Mouse (Mus musculus): ENCODE measurements around the gene Gal3st2. TPM values are rescaled to one million over a fixed set of nuclear protein-coding genes. Genes with fewer than 3 reads are reported as not detected.
A peak's percentile ranks its signal among the peaks of the same experiment; 100 is the strongest.
"Not testable (repeated sequence)": the region's sequence is repeated elsewhere in the genome, so short reads cannot be mapped to it uniquely, and the experiment has no call there.

Gal3st2 gene
- polyA plus RNA-seq (2012; rRNA removed): 0.16 and 0.32 TPM in 2 replicates

GRCm38 (mm10) chr1:93861048-93861447 is at the start of gene Gal3st2:
Gene Gal3st2, plus strand, starts transcription at chr1:93861306.
- not testable (repeated sequence) for DNase-seq (ENCODE audit: low spot score)

GRCm38 (mm10) chr1:93811495-93812039 is 49.5 kb upstream of the Gal3st2 start:
- no peak for DNase-seq (ENCODE audit: low spot score)

DNA sequence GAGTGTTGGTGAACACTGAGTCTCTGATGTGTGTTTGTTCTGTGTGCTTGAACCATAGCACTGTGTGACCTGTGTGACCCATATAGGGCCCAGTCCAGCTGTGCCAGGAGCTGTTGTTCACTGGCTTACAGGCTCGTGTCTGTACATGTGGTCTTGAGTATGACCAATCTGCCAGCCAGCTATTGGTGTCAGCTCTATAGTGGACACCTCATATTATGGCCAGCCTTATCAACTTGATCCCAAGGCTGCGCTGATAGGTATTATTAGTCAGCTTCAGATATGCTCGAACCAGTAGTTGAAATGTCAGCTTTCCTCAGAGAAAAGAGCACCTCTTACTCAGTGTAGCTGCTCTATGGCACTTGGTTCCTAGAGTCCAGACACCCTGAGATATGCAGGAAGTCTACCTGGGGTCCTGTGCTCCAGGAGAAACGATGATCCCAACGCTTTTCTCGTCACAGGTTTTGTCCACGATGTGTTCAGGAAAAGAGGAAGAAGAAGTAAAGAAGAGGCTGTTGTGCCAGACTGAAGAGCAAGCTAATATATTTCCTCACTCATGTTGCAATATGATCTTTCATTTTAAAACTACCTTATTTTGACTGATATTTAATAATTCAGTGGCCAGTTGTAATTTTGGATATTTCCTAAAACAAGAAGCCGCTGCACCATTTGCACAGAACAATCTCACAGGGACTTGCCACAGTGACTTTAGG is 43.1 kb upstream of the Gal3st2 start:
- no peak for DNase-seq (ENCODE audit: low spot score)

GRCm38 (mm10) chr1:93818722-93819121 is 42.4 kb upstream of the Gal3st2 start:
- DNase-seq (ENCODE audit: low spot score): no peak

- DNase-seq (ENCODE audit: low spot score): no peak
Measured at GRCm38 (mm10) chr1:93823796-93824495, 37.2 kb upstream of the Gal3st2 start.

- no peak for DNase-seq (ENCODE audit: low spot score)
Measured at GRCm38 (mm10) chr1:93824609-93825008, 36.5 kb upstream of the Gal3st2 start, which contains the start of gene D2hgdh. Gene D2hgdh, plus strand, starts transcription at chr1:93824909.

- DNase-seq (ENCODE audit: low spot score): peak; percentile 91
Measured at GRCm38 (mm10) chr1:93825105-93825674, 35.9 kb upstream of the Gal3st2 start.

GRCm38 (mm10) chr1:93825771-93826539 is 35.2 kb upstream of the Gal3st2 start:
- DNase-seq (ENCODE audit: low spot score): no peak

- no peak for DNase-seq (ENCODE audit: low spot score)
Measured at GRCm38 (mm10) chr1:93826540-93826835, 34.6 kb upstream of the Gal3st2 start.

- not testable (repeated sequence) for DNase-seq (ENCODE audit: low spot score)
Measured at GRCm38 (mm10) chr1:93832754-93833360, 28.2 kb upstream of the Gal3st2 start.

GRCm38 (mm10) chr1:93834671-93835150 is 26.4 kb upstream of the Gal3st2 start:
- no peak for DNase-seq (ENCODE audit: low spot score)

- no peak for DNase-seq (ENCODE audit: low spot score)
Measured at GRCm38 (mm10) chr1:93835211-93835610, 25.9 kb upstream of the Gal3st2 start.

DNA sequence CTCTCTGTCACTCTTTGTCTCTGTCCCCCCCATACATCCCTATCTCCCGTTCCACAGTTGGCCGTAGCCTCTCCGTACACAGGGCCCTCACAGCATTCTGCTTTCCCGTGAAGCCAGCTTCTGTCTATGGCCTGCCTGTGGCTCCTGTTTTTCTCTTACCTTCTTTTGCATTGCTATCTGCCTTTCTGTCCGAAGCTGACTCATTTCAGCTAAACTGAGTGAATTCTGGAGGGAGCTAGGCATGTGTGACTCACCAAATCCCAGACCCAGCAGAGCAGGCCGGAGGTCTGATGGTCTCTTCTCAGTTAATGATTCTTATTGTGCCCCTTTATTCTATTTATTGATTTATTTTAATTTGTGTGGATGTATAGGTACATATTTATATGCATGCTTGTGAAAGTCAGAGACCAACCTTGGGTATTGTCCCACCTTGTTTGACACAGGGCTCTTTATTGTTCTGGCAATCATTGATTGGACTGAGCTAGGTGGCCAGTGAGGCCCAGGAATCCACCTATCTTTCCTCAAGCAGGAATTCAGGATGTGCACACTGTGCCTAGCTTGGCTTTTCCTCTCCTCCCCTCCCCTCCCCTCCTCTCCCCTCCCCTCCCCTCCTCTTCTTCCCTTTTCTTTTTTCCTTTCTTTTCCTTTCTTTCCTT is 25.1 kb upstream of the Gal3st2 start:
- no peak for DNase-seq (ENCODE audit: low spot score)

GRCm38 (mm10) chr1:93836532-93836913 is 24.6 kb upstream of the Gal3st2 start:
- DNase-seq (ENCODE audit: low spot score): no peak

DNA sequence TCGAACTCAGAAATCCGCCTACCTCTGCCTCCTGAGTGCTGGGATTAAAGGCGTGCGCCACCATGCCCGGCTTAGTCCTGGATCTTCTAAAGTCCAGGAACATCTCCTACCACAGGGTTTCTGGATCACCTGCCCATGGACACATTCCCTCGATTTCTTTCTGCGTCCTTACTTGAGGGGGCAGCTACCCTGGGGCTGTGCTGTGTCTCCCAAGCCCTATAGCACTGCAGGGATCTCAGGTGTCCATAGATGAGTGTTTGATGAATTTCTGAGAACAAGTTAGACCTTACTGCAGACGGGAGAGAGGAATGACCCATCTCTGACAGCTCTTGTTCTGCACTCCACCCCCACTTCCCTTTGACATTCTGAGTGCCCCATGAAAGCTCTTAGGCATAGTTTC is 23.8 kb upstream of the Gal3st2 start:
- DNase-seq (ENCODE audit: low spot score): no peak

- DNase-seq (ENCODE audit: low spot score): not testable (repeated sequence)
Measured at GRCm38 (mm10) chr1:93838569-93838968, 22.5 kb upstream of the Gal3st2 start.

DNA sequence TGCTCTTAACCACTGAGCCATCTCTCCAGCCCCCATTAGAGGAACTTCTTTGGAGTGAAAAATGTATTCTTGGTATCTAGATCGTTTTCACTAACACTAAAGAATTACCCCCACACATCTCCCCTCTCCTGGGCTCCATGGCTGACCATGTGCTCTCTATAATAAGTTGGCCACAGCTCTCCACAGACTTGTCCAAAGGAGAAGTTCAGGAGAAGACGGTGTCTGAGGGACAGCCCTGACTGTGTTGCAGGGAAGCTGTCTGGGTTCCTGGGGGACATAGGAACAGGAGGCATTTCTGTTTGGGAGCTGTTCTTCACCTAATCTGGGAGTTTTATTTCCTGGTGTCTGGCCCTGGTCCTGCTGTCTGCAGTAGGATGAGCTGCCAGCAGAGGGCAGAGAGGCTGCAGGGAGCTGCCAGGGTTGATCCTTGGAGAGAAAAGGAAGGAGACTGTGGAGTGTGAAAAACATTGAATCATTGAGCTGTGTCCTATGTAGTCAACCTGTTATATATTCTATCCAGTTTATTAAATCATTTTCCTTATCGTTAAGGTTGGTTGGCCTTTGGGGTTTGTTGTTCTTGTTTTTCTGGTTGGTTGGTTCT is 15.2 kb upstream of the Gal3st2 start:
- DNase-seq (ENCODE audit: low spot score): not testable (repeated sequence)

DNA sequence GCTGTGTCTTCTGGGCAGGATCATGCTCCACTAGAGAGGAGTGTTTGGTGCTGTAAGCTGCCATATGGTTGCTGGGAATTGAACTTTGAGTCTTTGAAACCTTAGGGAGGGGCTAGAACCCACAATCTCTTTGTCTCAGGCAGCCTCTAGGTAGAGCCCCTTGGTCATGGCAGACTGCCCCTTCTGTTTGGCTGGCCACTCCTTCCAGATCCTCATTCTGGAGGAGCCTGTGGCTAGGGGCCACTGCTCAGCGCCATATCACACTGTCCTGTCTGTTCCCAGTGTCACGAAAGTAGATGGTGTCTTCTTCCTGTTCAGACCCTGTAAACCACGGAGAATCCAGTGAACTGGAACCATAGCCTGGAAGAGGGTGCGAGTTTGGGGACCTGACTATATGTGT is 5.3 kb upstream of the Gal3st2 start:
- not testable (repeated sequence) for DNase-seq (ENCODE audit: low spot score)

DNA sequence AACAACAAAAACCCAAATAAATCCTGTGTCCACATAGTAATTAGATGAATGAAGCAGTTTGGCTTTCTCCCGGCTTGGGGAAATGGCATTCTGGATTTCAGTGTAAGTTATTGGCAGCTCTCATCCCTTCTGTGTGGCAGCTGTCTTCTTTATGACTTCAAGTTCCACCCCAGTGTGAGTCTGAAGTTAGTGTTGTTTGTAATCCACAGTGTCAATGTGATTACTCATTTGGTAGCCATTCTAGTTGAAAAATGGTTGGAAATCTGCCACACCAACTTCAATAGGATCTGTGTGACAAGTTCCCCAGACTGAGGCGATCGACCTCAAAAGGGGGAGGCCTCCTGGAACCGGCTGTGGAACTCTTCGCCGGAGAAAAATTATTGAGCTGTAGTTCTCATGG is 3.7 kb upstream of the Gal3st2 start:
- DNase-seq (ENCODE audit: low spot score): no peak

DNA sequence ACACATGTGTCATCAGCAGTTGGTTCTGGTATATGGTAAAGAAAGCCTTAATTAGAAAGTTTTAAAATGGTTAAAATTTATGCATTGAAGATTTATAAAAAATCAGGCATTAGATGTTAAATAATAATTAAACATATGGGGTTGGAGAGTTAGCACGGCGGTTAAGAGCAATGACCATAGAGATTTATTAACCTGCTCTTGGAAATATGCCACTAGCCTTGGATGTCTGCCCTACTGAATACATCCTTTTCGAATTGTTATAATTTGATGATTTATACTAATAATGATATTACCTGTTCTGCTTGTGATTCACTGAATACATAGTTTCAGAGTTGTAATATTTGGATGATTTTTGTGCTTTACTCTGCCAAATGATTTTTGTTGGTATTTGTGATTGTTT is 3.1 kb upstream of the Gal3st2 start:
- DNase-seq (ENCODE audit: low spot score): no peak

Measured in urinary bladder, adult 2 months (tissue).